Mouse (Mus musculus): Measurements from ENCODE around the gene Gm20388.

DNA sequence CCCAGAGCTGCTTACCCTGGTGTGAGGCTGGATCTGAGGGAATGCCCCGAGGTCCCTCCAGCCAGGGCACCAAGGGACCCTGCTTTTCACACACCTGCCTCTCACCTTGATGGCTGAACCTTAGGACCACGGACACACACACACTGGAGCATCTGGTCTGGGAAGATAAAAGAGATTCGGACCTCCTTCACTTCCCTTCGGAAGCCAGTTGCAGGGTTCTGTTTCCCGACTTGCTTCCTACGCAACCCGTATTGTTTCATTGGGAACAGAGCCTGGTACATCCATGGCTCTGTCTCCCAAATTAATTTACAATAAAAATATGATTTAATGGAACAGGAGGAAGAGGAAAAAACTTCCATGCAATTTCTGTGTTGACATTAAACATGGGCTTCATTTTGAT lies 966.4 kb downstream of the Gm20388 start:
- TF ChIP-seq POLR2A (IDR thresholded peaks at IDR 0.05; ENCODE audit: low read depth, low read length), result no peak
- no peak for TF ChIP-seq CTCF (conservative IDR thresholded peaks at IDR 0.05; ENCODE audit: insufficient read depth, insufficient read length, low read depth, low read length)

Data from kidney, adult 2 months (tissue).